10 mouse cellular contexts compared by ENCODE assay signal in genomic region chr6:34383401-34383800, GRCm38 (mm10). TPM values are rescaled to one million over a fixed set of nuclear protein-coding genes. Genes with fewer than 3 reads are reported as not detected.
DNase-seq lines count a peak whose midpoint lies in the region; ATAC-seq and TF ChIP-seq lines count a peak whose summit lies in the region.
"Had no signal": no experiment of that assay in that cellular context is flagged by ENCODE, and none has a peak within 500 bp of the region (broad histone marks: within the 10 kb centered on the region; RNA-seq: fewer than 3 reads in every experiment).

No protein-coding gene starts in this region.

- no peak for DNase-seq in heart, postnatal 14 days
- no peak for DNase-seq in liver, embryonic 11.5 days (ENCODE audit: low spot score)
- no peak for DNase-seq in liver
- DNase-seq in urinary bladder, postnatal 36 days (ENCODE audit: low spot score in 2 of 2), result no peak
- DNase-seq in adrenal gland, postnatal 10 days, result no peak

- intact Hi-C loops in heart, postnatal 14 days (cut with DNase I), result no loop called here

- no peaks in the 10 kb centered on the region for H3K9me3 ChIP-seq in heart, embryonic 13.5 days
- no peaks in the 10 kb centered on the region for H3K9me3 ChIP-seq in liver, embryonic 11.5 days (ENCODE audit: control insufficient read depth, low read length)
- H3K9me3 ChIP-seq in ES-Bruce4 (replicated peaks; ENCODE audit: control insufficient read depth, insufficient read depth, low read length, poor library complexity, severe bottlenecking), result no peaks in the 10 kb centered on the region
- H3K9me3 ChIP-seq in intestine, postnatal 0 days (ENCODE audit: control insufficient read depth), result no peaks in the 10 kb centered on the region
- H3K9me3 ChIP-seq: G1E had no signal

- no peak for TF ChIP-seq POLR2A in ES-Bruce4 (IDR thresholded peaks at IDR 0.05; ENCODE audit: insufficient read depth, low read length)

- WGBS in heart, embryonic 13.5 days, result 34% methylated on average over 8 of the region's 8 CpGs
- WGBS in liver, embryonic 11.5 days, result 45% methylated on average over 8 of the region's 8 CpGs
- WGBS in intestine, postnatal 0 days, result 49% methylated on average over 8 of the region's 8 CpGs

- H3K4me1 ChIP-seq in heart, embryonic 13.5 days, result peaks cover 18% of the 10 kb centered on the region
- H3K4me1 ChIP-seq in liver, embryonic 11.5 days (replicated peaks; ENCODE audit: control insufficient read depth, insufficient read depth, low read length), result no peaks in the 10 kb centered on the region
- H3K4me1 ChIP-seq in ES-Bruce4 (ENCODE audit: control insufficient read depth, insufficient read depth, low read length), result no peaks in the 10 kb centered on the region
- H3K4me1 ChIP-seq in intestine, postnatal 0 days (replicated peaks; ENCODE audit: control insufficient read depth, insufficient read depth, low read length), result no peaks in the 10 kb centered on the region; the same call in 1 of the 2 replicates

- peaks cover 10% of the 10 kb centered on the region for H3K36me3 ChIP-seq in heart, embryonic 13.5 days
- no peaks in the 10 kb centered on the region for H3K36me3 ChIP-seq in liver, embryonic 11.5 days (ENCODE audit: control insufficient read depth, insufficient read depth, low read length)
- H3K36me3 ChIP-seq in ES-Bruce4 (ENCODE audit: control insufficient read depth, insufficient read depth, low read length, poor library complexity, severe bottlenecking), result no peaks in the 10 kb centered on the region
- 0 out of 2 replicates have a peak, but pooled peaks cover 2% of the 10 kb centered on the region for H3K36me3 ChIP-seq in intestine, postnatal 0 days (ENCODE audit: control insufficient read depth, insufficient read depth)

- no peak for ATAC-seq in heart, embryonic 13.5 days (ENCODE audit: extremely low read depth, insufficient number of reproducible peaks, low FRiP score, low TSS enrichment)
- ATAC-seq in liver, embryonic 11.5 days (replicated peaks; ENCODE audit: low FRiP score), result no peak
- ATAC-seq in intestine, postnatal 0 days, result no peak

- TF ChIP-seq CTCF in ES-Bruce4 (IDR thresholded peaks at IDR 0.05; ENCODE audit: low read depth, low read length), result no peak
- no peak for TF ChIP-seq CTCF in intestine, postnatal 0 days (IDR thresholded peaks at IDR 0.05; ENCODE audit: low read depth)

- TF ChIP-seq EP300 in ES-Bruce4 (IDR thresholded peaks at IDR 0.05; ENCODE audit: insufficient read depth, low read depth, low read length), result no peak

- H3K9ac ChIP-seq in heart, embryonic 13.5 days, result peak overlapping the region; percentile 85; the same call in 1 of the 2 replicates
- no peak overlapping the region for H3K9ac ChIP-seq in liver, embryonic 11.5 days (ENCODE audit: low read depth, low read length)
- 0 out of 2 replicates have a peak overlapping the region, but pooled peaks have one; percentile 70 for H3K9ac ChIP-seq in ES-Bruce4 (ENCODE audit: low read depth, poor library complexity, severe bottlenecking)
- no peak overlapping the region for H3K9ac ChIP-seq in intestine, postnatal 0 days (ENCODE audit: low read depth, low read length)

- H3K4me3 ChIP-seq in heart, embryonic 13.5 days, result peak overlapping the region; percentile 75
- H3K4me3 ChIP-seq in liver, embryonic 11.5 days (ENCODE audit: low read depth, low read length), result no peak overlapping the region
- no peak overlapping the region for H3K4me3 ChIP-seq in ES-Bruce4 (ENCODE audit: low read depth, low read length)
- no peak overlapping the region for H3K4me3 ChIP-seq in intestine, postnatal 0 days (ENCODE audit: low read depth, low read length)

- no peaks in the 10 kb centered on the region for H3K27me3 ChIP-seq in heart, embryonic 13.5 days (replicated peaks)
- H3K27me3 ChIP-seq in liver, embryonic 11.5 days (replicated peaks; ENCODE audit: control insufficient read depth, insufficient read depth, low read length), result no peaks in the 10 kb centered on the region
- H3K27me3 ChIP-seq in ES-Bruce4 (ENCODE audit: control insufficient read depth, insufficient read depth, low read length, poor library complexity, severe bottlenecking), result no peaks in the 10 kb centered on the region
- no peaks in the 10 kb centered on the region for H3K27me3 ChIP-seq in intestine, postnatal 0 days (replicated peaks; ENCODE audit: control insufficient read depth, insufficient read depth, low read length)

- H3K27ac ChIP-seq in heart, embryonic 13.5 days (replicated peaks), result no peak overlapping the region
- no peak overlapping the region for H3K27ac ChIP-seq in liver, embryonic 11.5 days (ENCODE audit: low read depth, low read length)
- no peak overlapping the region for H3K27ac ChIP-seq in ES-Bruce4 (ENCODE audit: insufficient read depth, low read length)
- H3K27ac ChIP-seq in intestine, postnatal 0 days (ENCODE audit: low read depth, low read length), result no peak overlapping the region

- H3K4me2 ChIP-seq in heart, embryonic 13.5 days, result peak overlapping the region; percentile 98
- H3K4me2 ChIP-seq in liver, embryonic 11.5 days, result peak overlapping the region; percentile 96; the same call in 1 of the 2 replicates
- H3K4me2 ChIP-seq in intestine, postnatal 0 days (replicated peaks; ENCODE audit: low read depth), result 0 out of 2 replicates have a peak overlapping the region, but pooled peaks have one; percentile 66

RNA-seq across cellular contexts. Expression of gene Akr1b10, which starts 0.6 kb away (rescaled TPM):
- polyA plus RNA-seq in heart, embryonic 13.5 days (2015; fragmentation: Nextera tagmentation; extraction: Ambion mirVana), result 55.7 and 59.7 TPM in 2 replicates
- total RNA-seq in heart, postnatal 14 days (2021), result 10 to 100 TPM; 63.4 to 70.7 TPM
- 16.1 and 18.6 TPM in 2 replicates for polyA plus RNA-seq in liver, embryonic 11.5 days (2014; fragmentation: Nextera tagmentation; extraction: Ambion mirVana)
- polyA plus RNA-seq in ES-Bruce4 (2011; ENCODE audit: insufficient read depth, insufficient read length, low read depth, missing spikeins), result 16.5 and 16.9 TPM in 2 replicates
- polyA plus RNA-seq in intestine, postnatal 0 days (2015; fragmentation: Nextera tagmentation; extraction: Ambion mirVana), result 9.9 and 10.5 TPM in 2 replicates
- total RNA-seq in adrenal gland, postnatal 10 days (2021), result 10 to 100 TPM; 84.6 to 85.5 TPM

RNA-seq across cellular contexts. Expression of gene Akr1b7, which starts 28.7 kb away (rescaled TPM):
- polyA plus RNA-seq in heart, embryonic 13.5 days (2015; fragmentation: Nextera tagmentation; extraction: Ambion mirVana), result 0.11 TPM in 1 of 2 replicates, not detected in the other
- total RNA-seq in heart, postnatal 14 days (2021), result not detected
- 0.70 and 1.2 TPM in 2 replicates for polyA plus RNA-seq in liver, embryonic 11.5 days (2014; fragmentation: Nextera tagmentation; extraction: Ambion mirVana)
- polyA plus RNA-seq in ES-Bruce4 (2011; ENCODE audit: insufficient read depth, insufficient read length, low read depth, missing spikeins), result 0.48 and 0.55 TPM in 2 replicates
- polyA plus RNA-seq in intestine, postnatal 0 days (2015; fragmentation: Nextera tagmentation; extraction: Ambion mirVana), result 5.3 and 6.5 TPM in 2 replicates
- total RNA-seq in adrenal gland, postnatal 10 days (2021), result 1,000 to 10,000 TPM in 1 of 2 experiments, 100 to 1,000 TPM in 1; 143 to 1,372 TPM
- total RNA-seq: G1E; megakaryocyte progenitor cell, adult 5-6 weeks had no signal
- polyA plus RNA-seq: G1E had no signal

RNA-seq across cellular contexts. Expression of gene Akr1b8, which starts 29.5 kb away (rescaled TPM):
- 11.0 and 12.0 TPM in 2 replicates for polyA plus RNA-seq in heart, embryonic 13.5 days (2015; fragmentation: Nextera tagmentation; extraction: Ambion mirVana)
- 1 to 10 TPM; 4.2 to 4.4 TPM for total RNA-seq in heart, postnatal 14 days (2021)
- 9.7 and 10.7 TPM in 2 replicates for polyA plus RNA-seq in liver, embryonic 11.5 days (2014; fragmentation: Nextera tagmentation; extraction: Ambion mirVana)
- polyA plus RNA-seq in ES-Bruce4 (2011; ENCODE audit: insufficient read depth, insufficient read length, low read depth, missing spikeins), result 4.0 and 4.8 TPM in 2 replicates
- polyA plus RNA-seq in intestine, postnatal 0 days (2015; fragmentation: Nextera tagmentation; extraction: Ambion mirVana), result 5.8 and 6.5 TPM in 2 replicates
- total RNA-seq in adrenal gland, postnatal 10 days (2021), result 100 to 1,000 TPM in 1 of 2 experiments, 10 to 100 TPM in 1; 53.8 to 120 TPM

Comparison
In these comparisons a context has a peak if more than half of its experiments do, and no peak if none do; other contexts are left out.
1. H3K9ac ChIP-seq: peak in heart, embryonic 13.5 days (single experiment) and ES-Bruce4 (single experiment); none in liver, embryonic 11.5 days (single experiment) and intestine, postnatal 0 days (single experiment).
2. Peak in every context shown above with its lines, with median percentiles within 50 percentile points of each other: H3K4me2 ChIP-seq.